Mouse (Mus musculus) cerebellum, adult 2 months (tissue): ENCODE results near the gene Kif26a.

Source experiments
- CTCF ChIP-seq: fragments of 200-500 bp; IDR thresholded peaks from 2 replicates; pipeline ENCODE4 v1.5.1; 2011; ENCODE audit warnings: low read depth, mild to moderate bottlenecking, control low read depth, low read length, moderate library complexity, borderline replicate concordance; ENCODE audit not compliant: insufficient read depth
- POLR2A ChIP-seq: fragments of 200-500 bp; IDR thresholded peaks from 2 replicates; pipeline ENCODE4 v1.6.1; 2011; ENCODE audit warnings: low read length, control low read depth, borderline replicate concordance; ENCODE audit not compliant: insufficient read depth

DNA sequence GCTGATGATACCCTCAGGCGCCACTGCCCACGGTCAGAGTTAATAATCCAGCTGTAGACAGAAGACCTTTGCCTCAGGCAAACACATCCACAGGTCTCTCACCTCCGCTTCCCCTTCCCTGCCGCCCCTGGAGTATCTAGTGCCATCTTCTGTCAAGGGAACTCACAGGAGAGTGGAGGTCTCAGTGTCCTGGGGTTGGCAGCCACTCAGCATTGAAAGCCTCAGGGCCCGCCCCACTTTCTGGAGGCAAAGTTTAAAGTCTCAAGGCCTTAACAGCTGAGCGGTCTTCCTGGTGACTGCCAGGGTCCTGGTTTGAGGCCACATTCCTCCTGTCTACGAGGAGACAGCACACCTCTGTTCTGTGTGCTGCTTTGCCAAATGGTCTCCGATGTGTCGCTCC is 36.3 kb upstream of the Kif26a start:
- no peak for TF ChIP-seq CTCF
- TF ChIP-seq POLR2A = no peak
